Mouse (Mus musculus) midbrain, embryonic 11.5 days (tissue): ENCODE measurements around the gene Tns3. TPM values are rescaled to one million over a fixed set of nuclear protein-coding genes. Genes with fewer than 3 reads are reported as not detected.

Source experiments
- ATAC-seq: fragments of 200-750 bp; cut with Nextera tagmentation; 2 replicates; pipeline ENCODE4 v1.8.0; 2017; ENCODE audit warnings: moderate TSS enrichment, moderate library complexity; ENCODE audit not compliant: low FRiP score
- DNase-seq: peaks from one replicate; pipeline ENCODE4 v3.0.0; 2015; ENCODE audit warnings: low spot score; ENCODE audit errors: missing footprints
- H3K27ac ChIP-seq: fragments of 300-500 bp; sonication (generic); 2 replicates; pipeline ENCODE4 v1.5.1; 2014; ENCODE audit warnings: low read depth, low read length
- H3K27me3 ChIP-seq: fragments of 300-500 bp; sonication (generic); 2 replicates; pipeline ENCODE4 v1.6.1; 2014; ENCODE audit warnings: mild to moderate bottlenecking, low read length, moderate library complexity, mixed read lengths; ENCODE audit not compliant: control insufficient read depth, insufficient read depth
- H3K36me3 ChIP-seq: fragments of 300-500 bp; sonication (generic); 2 replicates; pipeline ENCODE4 v1.6.1; 2014; ENCODE audit warnings: mild to moderate bottlenecking, low read length, moderate library complexity, mixed read lengths; ENCODE audit not compliant: control insufficient read depth, insufficient read depth
- H3K4me1 ChIP-seq: fragments of 300-500 bp; sonication (generic); 2 replicates; pipeline ENCODE4 v1.6.1; 2014; ENCODE audit warnings: low read length; ENCODE audit not compliant: control insufficient read depth, insufficient read depth
- H3K4me2 ChIP-seq: fragments of 300-500 bp; sonication (generic); 2 replicates; pipeline ENCODE4 v1.6.1; 2014; ENCODE audit warnings: mild to moderate bottlenecking, moderate library complexity
- H3K4me3 ChIP-seq: fragments of 300-500 bp; sonication (generic); 2 replicates; pipeline ENCODE4 v1.5.1; 2014; ENCODE audit warnings: low read depth, low read length
- H3K9ac ChIP-seq: fragments of 300-500 bp; sonication (generic); 2 replicates; pipeline ENCODE4 v1.6.1; 2014; ENCODE audit warnings: low read length
- H3K9me3 ChIP-seq: fragments of 300-500 bp; sonication (generic); 2 replicates; pipeline ENCODE4 v1.6.1; 2016; ENCODE audit warnings: low read length; ENCODE audit not compliant: control insufficient read depth
- WGBS: fragments of 180-500 bp; shearing (Covaris S2); extraction: QIAGEN DNeasy Blood & Tissue Kit; methylation state at CpG from one replicate; pipeline ENCODE4 v1.1.7; 2014; 5-methylcytosine and 5-hydroxymethylcytosine counted together
- polyA plus RNA-seq: library from polyadenylated mRNA; unstranded; fragments of >200 nt; fragmentation: Nextera tagmentation; extraction: Ambion mirVana; gene quantifications from 2 replicates; pipeline ENCODE4 v1.2.1, GENCODE M21; 2014

The Tns3 gene
- polyA plus RNA-seq, 1 experiment from 2014 or later: 5.0 TPM

DNA sequence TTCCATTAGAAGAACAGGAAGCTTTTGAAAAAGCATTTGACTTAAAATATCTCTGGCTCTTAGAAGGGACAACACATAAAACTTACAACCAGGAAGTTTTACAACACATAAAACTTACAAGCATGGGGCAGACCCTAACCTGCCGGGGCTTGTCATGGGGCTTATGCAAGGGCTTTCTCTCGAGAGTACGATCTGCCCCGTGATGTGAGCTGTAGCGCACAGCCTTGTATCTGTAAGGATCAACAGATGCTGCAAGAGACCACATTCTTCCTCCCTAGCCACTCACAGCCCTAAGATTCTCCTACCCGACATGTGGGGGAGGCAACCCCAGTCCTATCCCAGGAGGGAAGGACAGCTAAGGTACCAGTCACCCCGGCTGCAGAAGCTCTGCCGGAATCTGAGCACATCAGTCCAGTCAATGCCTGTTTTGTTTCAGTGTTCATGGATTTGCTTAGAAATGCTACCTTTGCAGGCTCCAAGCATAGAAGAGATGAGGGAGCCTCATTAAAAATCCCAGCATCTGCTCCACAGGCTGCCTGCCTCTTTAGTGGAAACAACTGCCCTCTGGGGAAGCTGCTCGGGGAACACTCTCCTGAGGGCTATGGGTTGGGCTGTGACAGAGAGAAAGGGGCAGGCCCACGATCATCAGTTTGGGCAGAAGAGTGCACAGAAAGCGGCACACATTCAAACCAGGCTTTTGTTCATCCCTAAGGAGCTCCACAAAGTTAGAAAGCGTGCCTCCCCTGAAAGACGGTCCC lies 196.8 kb downstream of the Tns3 start:
- H3K4me1 ChIP-seq: peaks cover 14% of the 10 kb centered on the region
- DNase-seq (peak; percentile 84), ATAC-seq (peak; percentile 41; the same call in 1 of the 2 replicates)
- H3K9me3 ChIP-seq: no peaks in the 10 kb centered on the region
- H3K4me2 ChIP-seq: peak overlapping the region; percentile 85
- peak overlapping the region; percentile 64 for H3K9ac ChIP-seq
- H3K36me3 ChIP-seq: no peaks in the 10 kb centered on the region
- no peak overlapping the region for H3K27ac ChIP-seq
- WGBS: 23% methylated on average over 13 of the region's 13 CpGs
- 0 out of 2 replicates have a peak, but pooled peaks cover 2% of the 10 kb centered on the region for H3K27me3 ChIP-seq
- H3K4me3 ChIP-seq: peak overlapping the region; percentile 34; the same call in 1 of the 2 replicates

DNA sequence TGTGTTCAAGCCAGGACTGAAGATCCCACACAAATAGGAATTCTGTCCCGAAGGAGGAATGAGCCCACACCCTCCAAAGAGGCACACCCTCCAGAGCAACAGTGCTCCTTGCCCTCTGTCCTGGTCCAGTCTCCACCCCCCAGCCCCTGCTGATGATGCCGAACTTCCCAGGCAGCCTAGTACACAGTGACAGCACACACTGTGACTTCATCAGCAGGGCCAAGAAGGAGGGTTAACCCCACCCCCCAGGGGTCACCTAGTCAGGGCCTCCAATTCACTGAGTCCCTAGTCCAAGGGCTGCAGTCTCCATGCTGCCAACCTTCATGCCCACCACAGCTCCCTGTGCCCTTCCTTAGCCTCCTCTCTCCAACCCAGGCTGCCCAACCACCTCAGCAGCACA lies 200.5 kb downstream of the Tns3 start:
- H3K4me3 ChIP-seq: no peak overlapping the region
- H3K9me3 ChIP-seq: no peaks in the 10 kb centered on the region
- WGBS: 76% methylated on average over 2 of the region's 2 CpGs

DNA sequence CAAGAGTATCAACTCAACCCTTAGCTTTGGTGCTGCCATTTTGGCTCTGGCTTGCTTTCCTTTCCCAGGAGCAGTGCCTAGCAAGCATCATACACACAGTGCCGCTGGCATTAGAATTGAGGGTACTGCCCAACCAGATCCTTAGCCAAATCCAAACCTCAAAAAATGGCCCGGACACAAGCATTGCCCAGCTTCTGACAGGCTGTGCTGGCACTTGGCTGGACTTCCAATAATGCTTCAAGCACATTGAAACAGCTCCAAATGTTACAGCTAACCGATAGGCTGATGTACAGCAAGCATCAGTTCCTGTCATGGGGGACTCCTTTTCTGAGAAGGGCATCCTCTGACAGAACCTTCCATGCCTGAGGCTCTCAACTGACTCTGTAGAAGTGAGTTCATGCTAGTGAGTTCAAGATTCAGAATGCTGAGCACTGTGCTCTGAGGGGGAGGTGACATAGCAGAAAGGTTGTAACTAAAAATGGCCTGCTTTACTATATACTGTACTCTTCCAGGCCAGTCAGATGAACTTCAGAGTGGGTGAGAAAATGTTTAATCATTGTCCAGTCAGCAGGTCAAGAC lies 201.4 kb downstream of the Tns3 start:
- Histone ChIP-seq H3K27me3 (0 out of 2 replicates have a peak, but pooled peaks cover under 1% of the 10 kb centered on the region), H3K4me2 (no peak overlapping the region), H3K4me1 (peaks cover 5% of the 10 kb centered on the region), H3K4me3 (no peak overlapping the region), H3K27ac (no peak overlapping the region), H3K36me3 (no peaks in the 10 kb centered on the region), H3K9me3 (no peaks in the 10 kb centered on the region), H3K9ac (no peak overlapping the region)
- 96% methylated on average over 3 of the region's 3 CpGs for WGBS
- DNase-seq (peak; percentile 65), ATAC-seq (no peak)

More for the DNA sequence above, 200.5 kb downstream of the Tns3 start:
- H3K27ac ChIP-seq: no peak overlapping the region
- DNase-seq (peak; percentile 65), ATAC-seq (no peak)
- no peak overlapping the region for H3K4me2 ChIP-seq
- H3K9ac ChIP-seq: no peak overlapping the region
- no peaks in the 10 kb centered on the region for H3K36me3 ChIP-seq
- peaks cover 13% of the 10 kb centered on the region for H3K4me1 ChIP-seq
- H3K27me3 ChIP-seq: 0 out of 2 replicates have a peak, but pooled peaks cover 2% of the 10 kb centered on the region

DNA sequence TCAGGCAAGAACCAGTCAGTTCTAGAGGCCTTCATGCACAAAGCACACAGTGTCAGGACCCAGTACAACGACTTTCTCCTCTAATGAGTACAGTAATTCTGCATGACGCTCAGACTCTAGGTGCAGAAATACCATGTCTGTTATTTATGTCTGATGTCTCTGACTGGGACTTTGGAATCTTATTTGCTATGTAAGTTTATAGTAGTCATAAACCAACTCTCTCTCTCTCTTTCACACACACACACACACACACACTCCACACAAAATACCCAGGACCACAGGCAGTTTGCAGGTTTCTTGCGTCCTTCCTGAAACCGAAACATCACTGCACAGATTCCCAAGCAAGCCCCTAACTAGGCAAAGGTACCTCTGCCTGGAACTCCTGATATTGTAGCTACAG lies 203.5 kb downstream of the Tns3 start:
- H3K4me1 ChIP-seq: peaks cover 5% of the 10 kb centered on the region; the same call in 1 of the 2 replicates
- WGBS: 92% methylated on average over 4 of the region's 4 CpGs

DNA sequence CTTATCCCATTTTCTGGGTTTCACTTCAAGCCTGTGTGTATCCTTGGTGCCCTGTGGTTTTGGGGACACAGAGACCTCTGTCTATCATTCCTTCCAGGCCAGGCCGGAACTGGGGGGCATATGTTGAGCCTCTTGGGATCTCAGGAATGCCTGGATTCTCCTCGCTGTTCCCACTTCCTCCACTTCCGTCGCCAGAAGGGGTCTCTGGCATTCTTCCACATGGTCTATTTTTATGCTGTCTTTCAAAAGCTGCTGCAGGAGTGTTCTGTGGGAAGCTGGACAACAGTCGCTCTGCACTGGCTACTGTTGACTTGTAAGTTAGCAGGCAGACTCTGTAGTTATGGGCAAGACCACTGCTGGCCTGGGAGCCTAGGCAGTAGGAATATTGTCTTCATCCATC lies 206.4 kb downstream of the Tns3 start:
- Histone ChIP-seq H3K9me3 (no peaks in the 10 kb centered on the region), H3K4me3 (no peak overlapping the region), H3K27me3 (no peaks in the 10 kb centered on the region), H3K9ac (no peak overlapping the region), H3K36me3 (no peaks in the 10 kb centered on the region), H3K4me1 (peaks cover 5% of the 10 kb centered on the region; the same call in 1 of the 2 replicates), H3K27ac (no peak overlapping the region), H3K4me2 (no peak overlapping the region)
- DNase-seq (no peak), ATAC-seq (no peak)
- WGBS: 76% methylated on average over 5 of the region's 5 CpGs

More for the DNA sequence above, 203.5 kb downstream of the Tns3 start:
- no peaks in the 10 kb centered on the region for H3K9me3 ChIP-seq
- no peaks in the 10 kb centered on the region for H3K27me3 ChIP-seq
- H3K4me2 ChIP-seq: no peak overlapping the region
- no peak overlapping the region for H3K27ac ChIP-seq
- H3K4me3 ChIP-seq: no peak overlapping the region
- no peaks in the 10 kb centered on the region for H3K36me3 ChIP-seq
- no peak overlapping the region for H3K9ac ChIP-seq
- ATAC-seq: no peak
- no peak for DNase-seq

DNA sequence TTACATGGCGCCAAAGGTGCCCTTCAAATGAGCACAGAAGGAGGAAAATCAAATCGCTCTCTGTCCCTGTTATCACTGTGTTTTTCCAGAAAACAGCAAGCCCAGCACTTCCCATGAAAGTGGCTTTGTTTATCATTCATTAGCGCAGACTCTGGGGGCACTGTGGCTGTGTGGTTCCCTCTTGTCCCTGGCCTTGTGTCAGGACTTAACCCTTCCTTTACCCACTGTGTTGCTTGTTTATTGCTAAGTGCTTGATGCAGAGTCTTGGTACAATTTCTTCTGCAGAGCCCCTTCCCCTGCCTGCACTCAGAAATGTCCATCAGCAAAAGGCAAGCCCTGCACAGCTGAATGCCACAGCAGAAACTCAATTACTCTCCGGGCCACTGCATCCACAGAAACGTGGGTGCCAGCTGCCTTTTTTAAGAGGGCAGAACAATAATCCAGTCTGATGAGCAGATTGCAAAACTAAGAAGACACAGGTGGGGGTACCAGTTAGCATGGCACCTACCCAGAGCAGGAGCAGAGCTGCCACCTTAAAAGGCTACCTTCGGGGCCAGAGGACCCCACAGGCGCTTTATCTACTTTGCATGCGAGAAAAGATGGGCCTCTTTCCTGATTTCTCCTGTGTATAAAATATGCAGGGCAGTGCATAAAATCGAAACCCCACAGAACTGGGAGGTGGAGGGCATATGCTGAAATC lies 207.6 kb downstream of the Tns3 start:
- peaks cover 5% of the 10 kb centered on the region; the same call in 1 of the 2 replicates for H3K4me1 ChIP-seq
- 59% methylated on average over 9 of the region's 9 CpGs for WGBS
- no peaks in the 10 kb centered on the region for H3K36me3 ChIP-seq
- H3K27me3 ChIP-seq: no peaks in the 10 kb centered on the region
- no peaks in the 10 kb centered on the region for H3K9me3 ChIP-seq
- DNase-seq (no peak), ATAC-seq (peak; percentile 24; the same call in 1 of the 2 replicates)
- no peak overlapping the region for H3K27ac ChIP-seq
- no peak overlapping the region for H3K4me3 ChIP-seq
- H3K9ac ChIP-seq: no peak overlapping the region
- H3K4me2 ChIP-seq: no peak overlapping the region

DNA sequence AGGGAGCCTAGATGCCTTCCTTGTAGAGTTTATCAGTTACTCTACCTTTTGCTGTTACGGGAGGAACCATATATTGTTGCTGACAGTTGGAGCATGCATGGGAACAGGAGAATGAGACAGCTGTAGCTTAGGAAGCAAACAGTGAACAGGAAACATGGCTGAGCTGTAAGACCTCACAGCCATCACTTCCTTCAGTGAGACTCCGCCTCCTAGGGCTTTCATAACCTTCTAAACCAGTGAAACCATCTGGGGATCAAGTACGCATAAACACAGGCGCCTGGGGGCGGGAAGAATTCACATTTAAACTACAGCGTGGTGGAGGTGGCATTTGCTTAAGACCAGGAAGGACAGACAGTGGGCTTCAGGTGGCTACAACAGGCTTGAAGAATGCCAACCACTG lies 208.7 kb downstream of the Tns3 start:
- H3K4me2 ChIP-seq: no peak overlapping the region
- peaks cover 5% of the 10 kb centered on the region; the same call in 1 of the 2 replicates for H3K4me1 ChIP-seq
- H3K4me3 ChIP-seq: no peak overlapping the region
- H3K27me3 ChIP-seq: no peaks in the 10 kb centered on the region
- ATAC-seq (no peak), DNase-seq (no peak)
- no peak overlapping the region for H3K9ac ChIP-seq
- WGBS: 86% methylated on average over 6 of the region's 6 CpGs
- no peaks in the 10 kb centered on the region for H3K9me3 ChIP-seq
- H3K36me3 ChIP-seq: no peaks in the 10 kb centered on the region
- H3K27ac ChIP-seq: no peak overlapping the region

DNA sequence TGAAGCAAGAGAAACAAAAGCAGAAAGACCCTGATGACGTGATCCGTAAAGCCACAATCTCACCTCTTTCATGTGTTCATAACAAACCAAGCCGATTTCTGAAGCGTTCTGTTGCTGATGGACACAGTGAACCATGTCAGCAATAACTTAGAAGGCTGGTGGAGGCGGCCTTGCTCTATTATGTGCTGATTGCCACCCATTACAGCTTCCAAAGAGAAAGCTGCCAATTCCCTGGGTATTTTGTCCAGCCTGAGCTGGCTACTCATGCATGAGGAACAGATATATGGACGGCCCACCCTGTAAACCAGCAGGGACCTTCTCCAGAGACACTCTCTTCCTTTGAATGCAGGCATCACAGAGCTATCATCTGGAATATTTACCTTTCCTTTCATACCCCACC lies 211.1 kb downstream of the Tns3 start:
- Histone ChIP-seq H3K27ac (no peak overlapping the region), H3K9ac (no peak overlapping the region), H3K9me3 (no peaks in the 10 kb centered on the region), H3K4me1 (peaks cover 5% of the 10 kb centered on the region; the same call in 1 of the 2 replicates), H3K4me3 (no peak overlapping the region), H3K36me3 (no peaks in the 10 kb centered on the region), H3K27me3 (no peaks in the 10 kb centered on the region), H3K4me2 (no peak overlapping the region)
- no peak; the same call in 1 of the 2 replicates for ATAC-seq
- no peak for DNase-seq
- 78% methylated on average over 6 of the region's 6 CpGs for WGBS
